Mouse (Mus musculus): ENCODE measurements at regions not wholly inside any gene's neighbourhood (a gene's known extent, or its start where the extent isn't known, plus 50 kb on each side); places are given as distances from the start of the nearest gene placed in this dataset.

DNA sequence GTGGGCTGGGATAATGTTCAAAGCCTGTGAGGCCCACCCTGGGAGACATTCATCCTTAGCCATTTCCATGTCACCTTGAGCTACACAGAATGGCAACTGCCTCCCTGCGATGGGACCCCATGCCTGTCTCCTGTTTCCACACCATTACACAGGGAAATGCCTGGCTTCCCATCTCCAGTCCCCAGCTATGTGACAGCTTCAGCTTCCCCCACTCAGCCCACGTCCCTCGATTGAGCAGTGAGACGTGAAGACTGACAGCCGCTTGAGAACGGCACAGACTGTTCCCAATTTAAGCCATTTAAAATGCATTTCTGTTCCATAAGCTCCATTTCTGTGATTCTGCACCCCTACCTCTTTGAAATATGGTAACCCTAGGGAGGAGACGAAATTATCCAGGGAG is 243.1 kb upstream of the Vstm2b start:
- no peak for TF ChIP-seq CTCF (IDR thresholded peaks at IDR 0.05; ENCODE audit: extremely low read depth, insufficient read length, insufficient replicate concordance, low read depth, low read length)
- no peak for TF ChIP-seq POLR2A (IDR thresholded peaks at IDR 0.05; ENCODE audit: low read depth, low read length)

Measured in small intestine, adult 2 months (tissue).